Mouse (Mus musculus): ENCODE measurements around the gene Inpp5a.

The Inpp5a gene

DNA sequence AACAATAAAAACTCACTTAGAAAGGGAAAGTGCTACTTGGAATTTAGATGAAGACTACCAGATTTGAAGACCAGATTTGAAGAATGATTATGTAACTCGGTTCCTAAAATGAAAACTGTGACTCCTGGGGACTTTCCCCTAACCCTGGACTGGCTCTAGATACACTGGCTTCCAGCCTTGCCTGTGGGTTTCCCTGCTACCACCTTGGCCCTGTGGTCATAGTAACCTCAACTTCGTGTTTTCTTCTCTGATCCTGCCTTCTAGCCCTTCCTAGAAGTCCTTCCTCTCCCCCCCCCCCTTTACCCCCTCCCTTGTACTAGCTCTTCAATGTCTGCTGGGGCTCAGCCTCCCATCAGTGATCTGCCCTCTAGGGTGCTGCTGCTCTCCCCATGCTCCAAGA, 87.8 kb downstream of the Inpp5a start:
- no peak for DNase-seq (ENCODE audit: low read depth, low spot score)

DNA sequence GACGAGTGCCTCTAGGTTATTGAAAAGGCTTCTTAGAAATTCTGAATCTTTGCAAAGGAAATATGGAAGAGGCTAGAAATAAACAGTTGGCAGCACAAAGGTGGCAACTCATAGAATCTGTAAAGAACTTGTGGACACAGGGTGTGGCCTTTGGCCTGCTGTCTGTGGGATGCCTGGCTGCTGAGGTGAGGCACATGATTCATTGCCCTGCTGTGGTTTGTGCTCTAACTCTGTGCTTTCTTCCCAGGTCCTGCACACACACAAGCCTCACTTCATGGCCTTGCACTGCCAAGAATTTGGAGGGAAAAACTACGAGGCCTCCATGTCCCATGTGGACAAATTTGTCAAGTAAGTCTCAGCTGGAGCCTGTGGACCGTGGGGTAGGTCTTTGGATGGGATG, 88.8 kb downstream of the Inpp5a start:
- DNase-seq (ENCODE audit: low read depth, low spot score), result no peak

DNA sequence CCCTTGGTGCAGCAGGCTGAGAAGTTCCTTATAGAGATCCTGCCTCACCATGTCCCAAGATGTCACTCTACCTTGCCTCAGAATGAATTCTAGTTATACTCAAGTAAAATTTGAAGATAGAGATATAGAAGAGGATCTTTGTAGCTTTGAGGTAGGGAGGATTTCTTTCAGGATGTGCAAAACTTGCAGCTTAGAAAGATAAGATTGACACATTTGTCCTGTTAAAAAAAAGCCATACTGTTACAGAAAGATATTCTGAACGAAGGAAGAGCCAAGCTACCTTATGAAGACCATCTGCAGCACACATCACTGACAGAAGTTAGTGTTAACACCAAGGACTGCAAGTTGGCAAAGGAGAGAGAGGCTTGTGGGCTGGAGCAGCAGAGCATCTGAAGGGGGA, 90.2 kb downstream of the Inpp5a start:
- no peak for DNase-seq (ENCODE audit: low read depth, low spot score)

DNA sequence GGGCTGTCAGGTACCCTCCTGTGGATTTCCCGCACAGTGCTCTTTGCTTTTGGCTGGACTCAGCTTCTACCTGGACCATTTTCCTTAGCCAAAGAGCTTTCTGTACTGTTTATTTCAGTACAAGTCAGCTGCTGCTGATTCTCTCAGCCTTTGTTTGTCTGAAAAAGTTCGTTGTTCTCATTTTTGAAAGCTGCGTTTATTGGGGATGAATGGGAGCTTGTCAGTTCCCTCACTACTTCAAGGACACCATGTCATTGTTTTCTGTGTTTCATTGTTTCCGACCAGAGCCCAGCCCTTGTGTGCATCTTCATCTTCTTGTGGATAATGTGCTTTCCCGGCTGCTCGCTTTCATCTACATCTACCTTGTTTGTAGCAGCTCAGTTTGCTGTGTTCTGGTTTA, 90.7 kb downstream of the Inpp5a start:
- DNase-seq (ENCODE audit: low read depth, low spot score), result no peak

DNA sequence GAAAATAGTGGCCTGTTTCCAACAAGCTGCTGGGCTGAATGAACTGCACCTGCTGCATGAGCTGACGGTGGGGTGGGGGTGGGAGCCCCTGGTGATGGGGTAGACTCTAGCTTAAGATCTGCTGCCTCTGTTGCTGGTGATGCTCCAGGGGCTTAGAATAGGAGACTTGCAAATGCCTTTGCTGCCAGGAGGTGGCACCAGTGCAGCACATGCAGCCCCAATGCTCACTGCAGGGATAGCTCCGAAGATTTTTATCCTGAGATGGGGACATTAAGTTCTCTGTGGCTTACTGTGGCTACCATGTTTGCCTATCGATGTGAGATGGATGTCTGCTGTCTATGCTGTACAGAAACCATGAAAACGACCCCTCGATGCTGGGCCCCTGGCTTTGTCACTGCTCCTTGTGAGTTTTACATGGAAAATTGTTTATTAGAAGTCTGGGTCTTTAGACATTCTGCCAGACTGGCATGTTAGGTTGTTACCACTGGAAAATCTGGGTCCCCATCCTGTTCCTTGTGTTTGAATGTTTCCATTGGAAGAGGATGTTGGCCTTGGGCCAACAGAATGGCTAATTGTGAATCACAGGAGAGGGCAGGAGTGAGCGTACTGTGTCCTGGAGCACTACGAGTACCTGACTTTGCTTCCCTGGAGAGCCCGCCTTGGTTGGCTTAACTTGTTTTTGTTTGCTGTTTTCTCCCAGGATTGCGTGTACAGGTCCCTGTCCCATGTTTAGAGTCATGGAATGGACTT, 95.5 kb downstream of the Inpp5a start:
- DNase-seq (ENCODE audit: low read depth, low spot score), result peak; percentile 41

DNA sequence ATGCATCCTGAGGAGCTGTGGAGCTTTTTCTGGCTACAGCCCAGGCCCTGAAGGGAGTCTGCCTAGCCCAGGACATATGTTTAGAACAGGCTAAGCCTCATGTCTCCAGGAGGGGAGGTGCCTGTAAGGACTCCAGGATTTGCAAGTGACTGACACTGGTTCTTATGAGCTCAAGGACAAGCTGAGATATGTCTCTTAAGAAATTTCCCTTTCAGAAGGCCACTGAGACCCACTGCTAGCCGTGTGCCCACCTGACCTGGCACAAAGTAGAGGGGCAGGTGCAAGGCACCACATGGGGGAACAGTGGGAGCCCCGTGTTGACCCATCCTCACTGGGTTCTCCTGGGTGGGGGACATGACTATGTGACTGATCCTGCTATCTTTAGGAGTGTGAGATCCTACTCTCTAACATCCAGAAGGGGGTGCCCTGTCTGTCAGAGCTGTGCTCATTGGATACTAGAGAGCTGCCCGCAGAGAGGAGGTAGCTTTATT, 100.9 kb downstream of the Inpp5a start:
- no peak for DNase-seq (ENCODE audit: low read depth, low spot score)

DNA sequence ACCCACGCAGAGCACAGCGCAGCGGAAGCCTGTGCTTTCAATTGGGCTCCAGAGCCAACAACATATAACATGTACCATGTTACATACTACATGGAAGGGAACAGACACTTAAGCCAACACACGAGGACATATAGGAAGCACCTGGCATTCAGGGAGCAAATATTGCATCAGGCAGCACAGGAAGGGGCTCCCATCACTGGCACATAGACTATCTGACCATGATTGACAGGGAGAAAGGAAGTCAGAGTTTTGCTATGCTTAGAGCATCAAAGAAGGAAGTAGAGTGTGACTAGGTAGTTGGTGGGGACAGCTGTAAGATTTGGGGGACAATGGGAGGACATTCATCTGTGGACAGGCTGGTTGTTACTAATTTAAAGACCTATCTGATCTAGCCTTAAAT, 103.4 kb downstream of the Inpp5a start:
- no peak for DNase-seq (ENCODE audit: low read depth, low spot score)

DNA sequence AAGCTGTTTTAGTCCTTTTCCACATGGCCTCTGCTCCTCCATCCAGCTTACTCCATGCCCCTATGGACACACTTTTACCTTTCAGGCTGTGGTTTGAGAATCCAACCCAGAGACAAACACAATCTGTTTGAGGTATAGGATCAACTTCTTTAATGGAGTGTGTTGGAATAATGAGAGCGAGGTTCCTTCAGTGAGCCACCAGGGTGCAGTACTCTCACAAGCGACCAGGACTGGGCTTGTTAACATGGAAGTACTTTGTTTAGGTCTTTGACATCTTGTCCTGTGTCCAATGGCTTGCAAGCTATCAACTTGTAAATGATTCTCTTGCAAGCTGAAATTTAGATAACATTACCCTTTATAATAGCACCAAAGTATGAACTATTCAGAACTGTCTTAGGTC, 104.0 kb downstream of the Inpp5a start:
- peak; percentile 21 for DNase-seq (ENCODE audit: low read depth, low spot score)

DNA sequence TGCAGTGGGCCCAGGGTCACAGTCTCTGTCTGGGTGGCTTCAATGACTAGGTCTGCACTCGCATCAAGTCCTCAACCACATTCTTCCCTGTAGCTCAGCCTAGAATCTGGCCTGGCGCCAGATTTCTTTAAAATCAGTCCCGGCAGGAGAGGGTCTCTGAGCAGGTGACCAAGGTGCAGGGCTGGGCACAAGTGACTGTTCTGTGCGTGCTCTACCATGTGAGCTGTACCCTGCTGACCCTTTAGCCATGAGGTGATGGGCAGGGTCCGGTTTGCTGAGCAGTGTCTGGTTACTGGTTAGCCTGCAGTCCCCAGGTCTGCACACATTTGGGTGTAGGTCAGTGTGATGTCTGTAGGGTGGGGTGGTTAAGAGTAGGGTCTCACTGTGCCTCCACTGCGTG, 106.9 kb downstream of the Inpp5a start:
- DNase-seq (ENCODE audit: low read depth, low spot score), result no peak

DNA sequence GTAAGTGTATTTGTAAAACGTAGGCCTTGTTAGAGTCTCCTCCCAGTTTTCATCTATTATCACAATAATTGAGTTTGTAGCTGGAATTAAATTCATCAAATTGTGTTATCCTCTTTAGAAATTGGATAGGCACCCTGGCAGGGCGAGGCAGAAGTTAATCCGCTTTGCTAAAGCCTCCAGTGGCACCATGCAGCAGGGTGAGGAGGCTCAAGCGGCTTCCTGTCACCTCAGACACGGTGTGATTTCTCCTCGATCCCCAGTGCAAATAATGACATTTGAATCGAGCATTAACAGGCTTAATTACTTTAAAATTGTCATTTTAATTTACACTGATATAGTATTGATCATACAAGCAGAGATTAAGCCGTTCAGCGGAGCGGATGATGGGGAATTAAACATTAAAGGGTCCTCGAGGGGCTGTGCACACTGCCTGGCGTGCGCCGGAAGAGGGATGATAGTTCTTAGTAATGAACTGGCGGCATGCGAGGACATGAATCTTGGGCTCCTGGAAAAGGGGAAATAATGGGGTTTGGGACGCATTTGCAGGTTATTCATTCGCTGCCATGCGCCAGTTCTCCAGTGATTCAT, 109.2 kb downstream of the Inpp5a start:
- DNase-seq (ENCODE audit: low read depth, low spot score), result no peak

DNA sequence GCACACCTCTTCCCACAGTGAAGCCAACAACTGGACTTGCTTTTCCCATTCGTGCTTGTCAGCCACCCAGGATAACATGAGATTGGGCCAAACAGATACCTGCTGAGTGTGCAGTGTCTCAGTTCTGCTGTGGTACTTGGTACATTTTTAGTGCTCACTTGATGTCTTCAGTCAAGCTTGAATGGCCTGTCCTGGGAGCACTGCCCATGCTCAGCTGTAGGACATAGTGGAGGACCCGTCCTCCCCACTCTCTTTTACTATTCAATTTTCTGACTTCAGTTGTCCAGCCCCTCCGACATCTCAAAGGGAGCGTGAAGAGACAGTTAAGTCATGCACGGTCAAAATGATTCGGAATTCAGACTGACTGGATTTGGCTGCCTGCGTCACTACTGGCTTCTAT, 115.2 kb downstream of the Inpp5a start:
- no peak for DNase-seq (ENCODE audit: low read depth, low spot score)

DNA sequence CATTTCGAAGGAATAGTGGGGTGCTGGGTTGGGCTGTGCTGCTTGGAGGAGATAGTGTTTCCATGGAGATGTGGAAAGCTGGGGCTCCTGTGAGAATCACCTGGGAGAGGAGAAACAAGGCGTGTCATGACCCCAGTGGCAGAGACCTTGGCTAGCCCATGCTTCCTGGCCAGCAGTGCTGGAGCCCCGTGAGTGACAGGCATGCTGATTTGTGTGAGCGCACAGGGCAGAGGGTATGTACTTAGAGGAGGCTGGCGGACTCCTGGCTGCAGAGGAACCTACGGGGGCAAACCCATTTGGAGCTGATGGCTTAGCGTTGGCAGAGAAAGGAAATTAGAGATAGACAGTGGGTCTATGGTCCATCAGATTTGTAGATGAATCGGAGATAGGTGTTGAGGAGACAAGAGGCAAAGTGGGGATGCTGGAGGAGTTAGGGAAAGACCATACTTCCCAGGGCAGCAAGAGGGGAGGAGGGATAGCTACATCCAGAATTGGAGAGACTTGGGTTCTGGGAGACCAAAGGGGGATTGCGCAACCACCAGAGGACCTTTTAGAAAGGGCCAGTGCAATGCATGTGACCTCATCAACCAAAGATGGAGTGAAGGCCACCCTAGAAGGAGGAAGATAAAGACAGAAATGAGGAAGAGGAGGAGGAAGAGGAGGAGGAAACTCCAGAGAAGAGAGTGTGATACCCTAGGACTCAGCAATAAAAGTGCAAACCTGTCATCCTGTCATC, 117.9 kb downstream of the Inpp5a start:
- DNase-seq (ENCODE audit: low read depth, low spot score), result no peak

DNA sequence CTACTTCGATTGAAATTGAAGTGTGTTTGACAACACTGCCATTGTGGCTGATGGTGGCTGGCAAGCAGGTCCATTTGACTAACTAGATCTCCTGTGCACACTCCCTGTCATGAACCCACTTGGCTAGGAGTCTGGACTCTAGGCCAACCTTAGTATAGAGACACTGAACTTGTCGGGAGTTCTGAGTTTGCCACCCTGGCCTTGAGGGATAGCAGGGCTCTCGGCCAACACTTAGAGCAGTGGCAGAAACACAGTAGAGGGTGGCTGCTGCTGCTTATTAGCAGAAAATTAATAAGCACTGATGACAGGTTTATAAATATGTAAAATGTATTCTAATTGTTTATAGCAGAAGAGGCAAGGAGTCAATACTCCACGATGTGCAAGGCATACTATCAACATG, 120.0 kb downstream of the Inpp5a start:
- no peak for DNase-seq (ENCODE audit: low read depth, low spot score)

DNA sequence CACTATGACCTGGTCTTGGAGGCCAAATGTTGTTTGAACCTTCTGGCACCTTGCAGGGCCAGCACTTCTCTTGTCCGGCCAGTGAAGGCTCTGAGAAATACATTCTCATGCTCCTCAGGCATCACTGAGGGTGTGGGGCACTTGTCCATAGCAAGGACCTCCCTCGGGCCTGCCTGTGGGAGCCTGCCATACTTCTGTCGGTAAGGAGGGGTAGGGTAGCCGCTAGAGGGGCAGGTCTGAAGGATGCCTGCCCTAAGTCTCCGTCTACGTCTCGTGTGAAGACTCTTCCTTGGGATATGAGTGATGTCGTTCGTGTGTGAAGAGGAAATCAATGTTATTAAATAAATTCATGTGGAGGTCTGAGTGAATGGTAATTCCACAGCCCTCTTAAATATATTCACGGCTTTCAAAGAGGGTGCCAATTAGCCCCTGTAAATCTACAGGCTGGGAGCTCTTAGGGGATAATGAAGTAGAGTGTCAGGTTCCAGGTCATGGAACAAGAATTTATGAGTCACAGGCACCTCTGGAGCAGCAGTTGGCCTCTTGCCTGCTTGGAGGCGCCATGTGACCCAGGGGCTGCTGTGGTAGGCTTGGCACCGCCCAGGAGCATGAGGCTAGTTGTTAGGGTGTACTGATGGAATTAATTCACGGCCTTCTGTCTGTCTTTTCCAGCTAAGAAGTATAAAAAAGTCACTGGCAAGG, 127.2 kb downstream of the Inpp5a start:
- DNase-seq (ENCODE audit: low read depth, low spot score), result no peak

DNA sequence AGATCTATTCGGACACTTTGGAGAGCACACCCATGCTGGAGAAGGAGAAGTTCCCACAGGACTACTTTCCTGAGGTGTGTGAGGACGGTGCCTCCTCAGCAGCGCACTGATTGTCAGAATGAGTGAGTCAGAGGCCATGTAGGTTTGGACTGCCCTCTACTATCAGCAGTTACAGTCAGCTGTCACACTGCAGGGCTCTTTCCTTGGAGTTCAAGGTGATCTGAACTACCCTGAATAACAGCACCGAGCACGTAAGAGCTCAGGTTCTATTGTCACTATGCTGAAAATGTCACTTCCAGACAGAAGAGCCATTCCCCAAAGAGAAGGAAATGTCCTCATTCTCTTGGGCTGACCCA, 127.7 kb downstream of the Inpp5a start:
- no peak for DNase-seq (ENCODE audit: low read depth, low spot score)

DNA sequence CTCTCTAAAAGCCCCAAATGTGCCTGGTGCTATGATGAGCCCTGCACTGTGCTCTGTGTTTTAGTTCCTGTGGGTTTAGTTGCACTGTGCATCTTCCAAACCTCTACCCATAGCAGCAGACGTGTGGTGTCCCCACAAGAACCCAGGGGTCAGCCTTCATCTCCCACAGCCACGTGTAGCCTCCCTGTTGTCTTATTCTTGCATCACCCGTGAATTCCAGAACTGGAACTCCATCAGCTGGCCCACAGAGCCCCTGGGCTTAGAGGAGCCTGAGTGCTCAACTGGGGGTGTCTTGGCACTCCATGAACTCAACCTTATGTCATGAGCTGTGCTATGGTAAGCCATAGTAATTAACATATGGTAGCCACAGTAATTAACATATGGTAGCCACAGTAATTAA, 129.4 kb downstream of the Inpp5a start:
- DNase-seq (ENCODE audit: low read depth, low spot score), result no peak

DNA sequence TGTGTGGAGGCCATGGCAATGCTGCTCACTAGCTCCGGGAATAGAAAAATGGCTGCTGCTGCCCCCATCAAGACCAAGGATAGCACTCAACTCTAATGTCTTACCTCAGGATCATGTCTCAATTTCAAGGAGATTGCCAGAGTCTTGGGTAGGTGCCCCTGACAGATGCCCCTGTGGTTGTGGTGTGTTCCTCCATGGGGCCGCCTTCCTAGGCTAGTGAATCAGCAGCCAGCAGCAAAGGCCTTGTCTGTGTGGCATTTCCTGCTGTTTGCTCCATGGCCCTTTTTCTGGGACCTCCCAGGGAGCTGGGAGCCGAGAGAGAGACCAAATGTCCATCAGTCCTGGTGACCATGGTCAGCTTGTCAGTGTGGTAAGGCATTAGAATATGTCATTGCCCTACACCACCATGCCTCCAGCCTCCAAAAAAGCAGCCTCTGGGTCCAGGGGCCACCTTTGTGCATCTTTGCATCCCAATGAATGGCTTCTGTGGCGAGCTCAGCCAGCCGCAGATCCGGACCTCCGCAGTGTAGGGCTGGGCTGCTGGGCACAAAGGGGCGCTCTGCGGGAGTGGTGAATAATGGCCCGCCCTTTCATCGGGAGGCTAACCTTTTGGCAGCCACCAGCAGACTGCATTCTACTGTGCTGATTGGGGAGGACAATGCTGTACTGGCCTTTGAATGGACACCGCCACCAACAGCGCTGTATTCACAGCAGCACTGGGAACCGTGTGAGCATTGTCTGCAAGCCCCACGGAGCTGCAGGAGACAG, 139.6 kb downstream of the Inpp5a start:
- DNase-seq (ENCODE audit: low read depth, low spot score), result peak; percentile 37

DNA sequence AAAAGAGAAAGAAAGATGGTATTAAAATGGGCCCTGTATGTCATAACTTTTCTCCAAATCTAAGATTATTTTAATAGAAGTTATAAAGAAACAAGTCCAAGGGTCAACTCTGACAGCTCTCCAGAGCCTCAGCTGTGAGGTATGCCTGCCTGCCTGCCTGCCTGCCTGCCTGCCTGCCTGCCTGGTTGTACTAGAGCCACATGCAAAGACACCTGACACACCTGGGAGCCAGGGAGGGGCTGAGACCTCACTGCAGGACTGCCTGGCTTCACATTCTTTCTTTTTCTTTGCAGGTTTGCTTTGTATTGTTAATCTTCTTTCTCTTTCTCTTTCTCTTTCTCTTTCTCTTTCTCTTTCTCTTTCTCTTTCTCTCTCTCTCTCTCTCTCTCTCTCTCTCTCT, 140.3 kb downstream of the Inpp5a start:
- peak; percentile 21 for DNase-seq (ENCODE audit: low read depth, low spot score)

DNA sequence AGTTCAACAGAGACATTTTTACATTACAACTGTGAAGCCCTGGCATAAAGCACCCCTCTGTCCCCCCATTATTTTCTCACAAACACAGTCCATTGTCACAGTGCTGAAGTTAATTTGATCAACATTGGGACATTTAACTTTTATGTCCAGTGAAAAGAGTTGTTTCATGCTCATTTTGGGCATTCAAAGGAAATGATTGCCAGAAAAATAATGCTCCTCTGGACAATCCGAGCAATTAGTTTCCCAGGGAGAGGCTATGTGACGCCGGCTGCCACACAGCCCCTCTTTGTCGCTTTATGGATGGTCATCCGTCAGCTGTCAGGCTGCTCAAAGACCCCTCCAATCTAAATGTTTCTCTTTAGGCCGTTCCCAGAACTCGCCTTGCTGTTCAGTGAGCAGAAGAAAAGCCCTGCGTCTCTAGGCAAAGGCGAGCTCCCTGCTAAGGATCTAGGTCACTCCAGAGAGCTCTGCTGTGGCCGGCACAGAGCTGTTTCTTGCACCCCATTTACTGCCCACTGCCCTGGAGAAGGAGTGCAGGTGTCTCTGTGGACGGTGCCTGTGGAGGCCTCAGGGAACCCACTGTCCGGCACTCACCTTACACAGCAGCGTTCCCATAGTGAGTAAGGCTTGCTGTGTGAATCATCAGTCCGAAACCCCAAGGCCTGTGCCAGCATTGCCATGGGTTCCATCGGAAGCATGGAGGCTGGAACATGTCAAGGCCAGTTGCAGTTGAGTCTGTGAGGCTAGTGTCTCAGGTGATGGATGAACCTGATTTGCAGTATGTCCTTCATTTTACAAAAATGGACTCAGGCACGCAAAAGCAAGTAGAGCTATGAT, 141.9 kb downstream of the Inpp5a start:
- DNase-seq (ENCODE audit: low read depth, low spot score), result no peak

DNA sequence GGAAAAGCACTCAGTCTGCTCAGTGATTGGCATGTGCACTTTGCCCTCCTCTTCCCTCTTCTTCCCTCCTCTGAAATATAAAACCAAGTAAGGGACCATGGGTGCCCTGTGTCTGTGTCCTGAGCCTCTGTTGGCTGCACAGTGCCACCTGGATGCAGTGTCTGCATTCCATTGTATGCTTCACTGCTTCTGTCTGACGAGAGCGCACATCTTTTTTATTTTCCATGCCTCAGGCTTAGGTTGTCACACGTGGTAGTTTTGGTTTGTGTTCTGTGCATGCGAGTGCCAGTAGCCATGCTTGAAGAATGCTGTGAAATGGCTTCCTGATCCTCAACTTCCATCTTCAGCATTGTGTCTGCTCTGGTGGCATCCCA, 142.5 kb downstream of the Inpp5a start:
- DNase-seq (ENCODE audit: low read depth, low spot score), result no peak

DNA sequence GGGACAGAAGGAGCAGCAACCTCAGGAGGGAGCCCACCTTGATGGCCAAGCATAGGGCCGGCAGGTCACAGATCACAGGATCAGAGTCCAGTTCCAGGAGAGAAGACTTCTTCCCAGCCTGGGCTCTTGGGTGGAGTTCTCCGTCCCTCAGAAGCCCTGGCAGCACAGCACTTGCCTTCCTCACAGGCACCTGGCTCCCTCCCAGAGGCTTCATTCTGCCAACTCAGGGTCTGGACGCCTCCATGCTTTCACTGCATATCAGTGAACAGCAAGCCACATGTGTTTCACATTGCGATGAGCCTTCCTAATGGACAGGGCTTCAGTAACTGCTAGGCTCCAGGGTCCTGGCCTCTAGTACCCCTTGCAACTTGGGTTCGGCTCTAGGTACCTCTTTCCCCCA, 147.4 kb downstream of the Inpp5a start:
- DNase-seq (ENCODE audit: low read depth, low spot score), result no peak
